ENCODE assay signal across 7 mouse cellular contexts in the genomic region with DNA sequence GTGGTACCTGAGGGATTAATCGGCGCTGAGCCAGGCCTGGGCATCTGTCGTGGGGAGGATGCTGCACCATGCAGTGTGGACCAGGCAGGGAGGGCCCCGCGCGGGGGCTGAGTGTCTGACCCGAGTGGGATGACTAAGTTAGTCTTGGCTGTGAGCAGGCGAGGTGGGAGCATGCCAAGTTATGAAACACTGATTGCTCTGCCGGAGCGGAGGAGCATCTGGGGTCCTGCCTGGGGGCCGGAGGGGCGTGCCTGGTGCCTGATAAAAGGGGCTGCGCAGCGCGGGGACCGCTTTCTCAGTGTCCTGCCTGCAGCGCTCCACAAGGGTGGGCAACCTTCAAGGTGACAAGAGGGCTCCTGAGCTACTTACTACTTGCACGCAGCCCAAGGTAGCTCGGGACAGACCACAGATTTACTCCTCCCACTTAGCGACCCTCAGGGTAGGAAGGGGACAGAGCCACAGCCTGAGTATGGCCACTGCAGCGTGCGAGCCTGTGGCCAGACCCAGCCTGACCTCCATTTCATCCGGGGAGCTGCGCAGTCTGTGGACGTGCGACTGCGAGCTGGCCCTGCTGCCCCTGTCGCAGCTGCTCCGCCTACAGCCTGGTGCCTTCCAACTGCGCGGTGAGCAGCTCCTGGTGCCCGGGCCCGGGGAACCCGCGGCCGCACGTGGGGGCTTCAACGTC. TPM values are rescaled to one million over a fixed set of nuclear protein-coding genes. Genes with fewer than 3 reads are reported as not detected.
A peak's percentile ranks its signal among the peaks of the same experiment; 100 is the strongest.
DNase-seq lines count a peak whose midpoint lies in the region; ATAC-seq and TF ChIP-seq lines count a peak whose summit lies in the region.

A gene (plus strand): TSS at position 241 of the 685 bp plus-strand sequence.

- no peaks in the 10 kb centered on the region for H3K36me3 ChIP-seq in embryonic facial prominence, embryonic 12.5 days
- no peaks in the 10 kb centered on the region for H3K36me3 ChIP-seq in heart, adult 2 months (ENCODE audit: control insufficient read depth, insufficient read depth, low read length)
- no peaks in the 10 kb centered on the region for H3K36me3 ChIP-seq in limb, embryonic 15.5 days
- no peaks in the 10 kb centered on the region for H3K36me3 ChIP-seq in midbrain, postnatal 0 days (ENCODE audit: insufficient read depth, low read length)

- no peaks in the 10 kb centered on the region for H3K9me3 ChIP-seq in embryonic facial prominence, embryonic 12.5 days
- no peaks in the 10 kb centered on the region for H3K9me3 ChIP-seq in limb, embryonic 15.5 days
- H3K9me3 ChIP-seq in midbrain, postnatal 0 days (ENCODE audit: low read length), result no peaks in the 10 kb centered on the region

- intact Hi-C loops in heart, adult 2 months (cut with DNase I), result loop anchor here (5.0 kb wide), 1 partner anchor 34 kb away; no protein-coding TSS in a partner anchor

- peak within 1 kb of the TSS; percentile 36 for H3K4me3 ChIP-seq in embryonic facial prominence, embryonic 12.5 days
- H3K4me3 ChIP-seq in heart, adult 2 months, result peak within 1 kb of the TSS; percentile 45
- peak within 1 kb of the TSS; percentile 43 for H3K4me3 ChIP-seq in limb, embryonic 15.5 days
- H3K4me3 ChIP-seq in midbrain, postnatal 0 days (ENCODE audit: low read depth, low read length), result peak within 1 kb of the TSS; percentile 14; the same call in 1 of the 2 replicates

- WGBS in embryonic facial prominence, embryonic 12.5 days, result 2% methylated on average over 38 of the region's 38 CpGs
- WGBS in heart, adult 2 months, result 4% methylated on average over 38 of the region's 38 CpGs
- WGBS in limb, embryonic 15.5 days, result 2% methylated on average over 38 of the region's 38 CpGs
- 4% methylated on average over 38 of the region's 38 CpGs for WGBS in midbrain, postnatal 0 days

- H3K27ac ChIP-seq in embryonic facial prominence, embryonic 12.5 days, result no peak within 1 kb of the TSS
- H3K27ac ChIP-seq in heart, adult 2 months, result peak within 1 kb of the TSS; percentile 70
- peak within 1 kb of the TSS; percentile 54 for H3K27ac ChIP-seq in limb, embryonic 15.5 days
- H3K27ac ChIP-seq in midbrain, postnatal 0 days (ENCODE audit: low read depth, low read length), result peak within 1 kb of the TSS; percentile 26; the same call in 1 of the 2 replicates

- 0 out of 2 replicates have a peak, but pooled peaks have one; percentile 48 for ATAC-seq in embryonic facial prominence, embryonic 12.5 days (ENCODE audit: insufficient number of reproducible peaks, insufficient read depth, low FRiP score, low TSS enrichment)
- peak; percentile 76; the same call in 1 of the 2 replicates for ATAC-seq in limb, embryonic 15.5 days (ENCODE audit: insufficient number of reproducible peaks, low FRiP score, low TSS enrichment, low read depth)
- ATAC-seq in midbrain, postnatal 0 days (ENCODE audit: low FRiP score), result peak; percentile 64

- H3K27me3 ChIP-seq in embryonic facial prominence, embryonic 12.5 days, result peaks cover 25% of the 10 kb centered on the region
- H3K27me3 ChIP-seq in heart, adult 2 months (ENCODE audit: control insufficient read depth, insufficient read depth, low read length), result no peaks in the 10 kb centered on the region
- peaks cover 12% of the 10 kb centered on the region for H3K27me3 ChIP-seq in limb, embryonic 15.5 days
- no peaks in the 10 kb centered on the region; the same call in 1 of the 2 replicates for H3K27me3 ChIP-seq in midbrain, postnatal 0 days (ENCODE audit: insufficient read depth, low read length)

- H3K9ac ChIP-seq in embryonic facial prominence, embryonic 12.5 days, result peak within 1 kb of the TSS; percentile 48
- peak within 1 kb of the TSS; percentile 44 for H3K9ac ChIP-seq in heart, adult 2 months (ENCODE audit: low read depth, low read length)
- peak within 1 kb of the TSS; percentile 46 for H3K9ac ChIP-seq in limb, embryonic 15.5 days
- H3K9ac ChIP-seq in midbrain, postnatal 0 days (replicated peaks; ENCODE audit: low read length, poor library complexity, severe bottlenecking), result peak within 1 kb of the TSS; percentile 29; the same call in 1 of the 2 replicates

- TF ChIP-seq EP300 in heart, adult 2 months (IDR thresholded peaks at IDR 0.05; ENCODE audit: insufficient read depth, low read depth, low read length), result no peak

- peak; percentile 76 for TF ChIP-seq POLR2A in heart, adult 2 months (IDR thresholded peaks at IDR 0.05; ENCODE audit: insufficient read depth, low read depth, low read length)

- peak within 1 kb of the TSS; percentile 71 for H3K4me2 ChIP-seq in embryonic facial prominence, embryonic 12.5 days (replicated peaks)
- H3K4me2 ChIP-seq in limb, embryonic 15.5 days, result peak within 1 kb of the TSS; percentile 74
- H3K4me2 ChIP-seq in midbrain, postnatal 0 days (ENCODE audit: low read depth, low read length, poor library complexity, severe bottlenecking), result peak within 1 kb of the TSS; percentile 28

- peaks cover 14% of the 10 kb centered on the region for H3K4me1 ChIP-seq in embryonic facial prominence, embryonic 12.5 days
- H3K4me1 ChIP-seq in heart, adult 2 months (ENCODE audit: control insufficient read depth, insufficient read depth, low read length), result no peaks in the 10 kb centered on the region; the same call in 1 of the 2 replicates
- peaks cover 20% of the 10 kb centered on the region for H3K4me1 ChIP-seq in limb, embryonic 15.5 days
- H3K4me1 ChIP-seq in midbrain, postnatal 0 days (ENCODE audit: insufficient read depth, low read length), result peaks cover 9% of the 10 kb centered on the region

- H3K79me2 ChIP-seq in heart, adult 2 months (replicated peaks; ENCODE audit: control insufficient read depth, insufficient read depth, low read length), result no peaks in the 10 kb centered on the region

- DNase-seq in adrenal gland, postnatal 4 days (ENCODE audit: low spot score in 2 of 2), result peak; percentile 20 to 24
- peak; percentile 85 to 89 for DNase-seq in heart, adult 2 months
- peak; percentile 12 for DNase-seq in kidney, adult 18-20 months
- DNase-seq in midbrain, postnatal 0 days (ENCODE audit: low spot score), result peak; percentile 77
- DNase-seq in testis, postnatal 10 days (ENCODE audit: low spot score), result peak; percentile 71

- no peak for TF ChIP-seq CTCF in heart, adult 2 months (IDR thresholded peaks at IDR 0.05)
- no peak for TF ChIP-seq CTCF in midbrain, postnatal 0 days (IDR thresholded peaks at IDR 0.05)

RNA-seq across cellular contexts. Expression of the gene that starts here (rescaled TPM):
- 1 to 10 TPM; 4.5 to 5.3 TPM for total RNA-seq in adrenal gland, postnatal 4 days (2021)
- 0.89 and 1.3 TPM in 2 replicates for polyA plus RNA-seq in embryonic facial prominence, embryonic 12.5 days (2016; fragmentation: Nextera tagmentation; extraction: Ambion mirVana)
- total RNA-seq in heart, adult 2 months (2021), result 10 to 100 TPM; 12.3 to 12.5 TPM
- polyA plus RNA-seq in heart, adult 2 months (2012; rRNA removed), result 6.7 and 10.9 TPM in 2 replicates
- 4.2 and 4.8 TPM in 2 replicates for polyA plus RNA-seq in limb, embryonic 15.5 days (2015; fragmentation: Nextera tagmentation; extraction: Ambion mirVana)
- 2.6 and 3.4 TPM in 2 replicates for total RNA-seq in midbrain, postnatal 0 days (2014; rRNA removed)
- polyA plus RNA-seq in midbrain, postnatal 0 days (2015; fragmentation: Nextera tagmentation; extraction: Ambion mirVana), result 1.3 and 2.1 TPM in 2 replicates

Comparison
In these comparisons a context has a peak if more than half of its experiments do, and no peak if none do; other contexts are left out.
1. DNase-seq: peak in every context shown above with its lines; median percentile 87 in heart, adult 2 months; 77 in midbrain, postnatal 0 days; 71 in testis, postnatal 10 days; 22 in adrenal gland, postnatal 4 days; 12 in kidney, adult 18-20 months.